Mouse (Mus musculus): ENCODE measurements around the gene Nlrp6. TPM values are rescaled to one million over a fixed set of nuclear protein-coding genes. Genes with fewer than 3 reads are reported as not detected.

The Nlrp6 gene
- polyA plus RNA-seq, 1 experiment, result not detected

DNA sequence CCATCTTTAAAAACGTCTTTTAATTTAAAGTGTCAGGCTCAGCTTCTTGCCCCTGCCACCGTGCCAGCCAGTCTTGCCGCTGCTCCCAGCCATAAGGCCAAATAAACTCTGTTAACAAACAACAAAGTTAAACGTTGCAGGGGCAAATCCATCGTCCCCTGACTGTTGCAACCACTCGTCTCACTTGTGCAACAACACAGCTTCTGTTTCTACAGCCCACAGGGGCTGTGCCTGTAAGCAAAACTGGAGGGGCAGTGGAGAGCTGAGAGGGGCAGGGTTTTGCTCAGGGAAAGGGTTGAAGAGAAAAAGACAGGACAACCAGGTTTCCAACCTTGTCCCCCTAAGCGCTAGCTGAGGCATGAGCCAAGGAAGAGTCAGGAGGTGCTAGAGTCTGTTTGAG, 12.5 kb upstream of the Nlrp6 start:
- Histone ChIP-seq H3K4me3 (ENCODE audit: insufficient read depth, low read length) (no peak overlapping the region), H3K4me1 (ENCODE audit: control insufficient read depth, insufficient read depth, low read length) (no peaks in the 10 kb centered on the region), H3K27ac (ENCODE audit: insufficient read depth, low read length) (no peak overlapping the region)
- TF ChIP-seq POLR2A (IDR thresholded peaks at IDR 0.05; ENCODE audit: low read depth, low read length) (no peak), CTCF (IDR thresholded peaks at IDR 0.05; ENCODE audit: borderline replicate concordance, insufficient read depth, low read length) (no peak)

DNA sequence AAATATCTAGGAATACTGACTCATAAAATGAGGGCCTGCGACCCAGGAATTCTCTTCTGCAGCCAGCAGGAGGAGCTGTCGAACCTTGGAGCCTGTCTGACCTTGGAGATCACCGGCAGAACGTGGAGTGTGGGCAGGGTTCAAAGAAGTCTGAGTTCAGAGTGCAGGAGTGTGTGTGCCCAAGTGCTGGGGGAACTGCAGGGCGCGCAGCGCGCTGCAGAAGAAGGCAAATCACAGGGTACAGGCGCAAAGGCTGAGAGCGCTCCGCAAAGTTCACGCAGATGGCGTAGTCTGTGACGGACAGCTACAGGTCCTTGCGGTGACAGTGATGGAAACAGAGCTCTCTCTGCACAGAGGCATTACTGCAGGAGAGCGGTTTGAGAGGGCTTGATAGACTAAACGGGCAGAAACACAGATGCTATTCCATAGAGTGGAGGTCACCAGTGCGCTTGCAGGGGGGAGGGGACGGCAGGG, 12.0 kb upstream of the Nlrp6 start:
- Histone ChIP-seq H3K4me3 (ENCODE audit: insufficient read depth, low read length) (peak overlapping the region; percentile 33), H3K4me1 (ENCODE audit: control insufficient read depth, insufficient read depth, low read length) (no peaks in the 10 kb centered on the region), H3K27ac (ENCODE audit: insufficient read depth, low read length) (no peak overlapping the region)
- TF ChIP-seq POLR2A (IDR thresholded peaks at IDR 0.05; ENCODE audit: low read depth, low read length), result no peak
- peak; percentile 79 for TF ChIP-seq CTCF (IDR thresholded peaks at IDR 0.05; ENCODE audit: borderline replicate concordance, insufficient read depth, low read length)

DNA sequence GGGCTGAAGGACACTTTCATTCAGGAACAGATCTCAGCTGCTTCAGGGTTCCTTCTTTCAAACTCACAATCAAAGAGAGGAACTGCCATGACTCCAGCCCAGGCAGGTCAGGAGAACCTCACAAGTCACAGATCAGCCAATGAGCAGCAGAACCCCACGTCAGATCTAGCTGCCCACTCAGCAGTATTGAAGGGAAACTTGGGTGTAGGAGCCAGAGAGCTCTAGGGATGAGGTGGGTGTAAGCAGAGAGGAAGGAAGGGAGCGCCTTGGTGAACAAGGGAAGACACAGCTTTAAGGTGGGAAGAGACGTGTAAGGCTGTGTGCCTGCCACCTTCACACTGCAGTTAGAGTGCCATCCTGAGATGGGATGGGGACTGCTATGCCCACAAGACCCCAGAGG, 8.4 kb upstream of the Nlrp6 start:
- TF ChIP-seq CTCF (IDR thresholded peaks at IDR 0.05; ENCODE audit: borderline replicate concordance, insufficient read depth, low read length) (no peak), POLR2A (IDR thresholded peaks at IDR 0.05; ENCODE audit: low read depth, low read length) (no peak)
- no peaks in the 10 kb centered on the region for H3K4me1 ChIP-seq (ENCODE audit: control insufficient read depth, insufficient read depth, low read length)
- no peak overlapping the region for H3K4me3 ChIP-seq (ENCODE audit: insufficient read depth, low read length)
- H3K27ac ChIP-seq (ENCODE audit: insufficient read depth, low read length), result no peak overlapping the region

DNA sequence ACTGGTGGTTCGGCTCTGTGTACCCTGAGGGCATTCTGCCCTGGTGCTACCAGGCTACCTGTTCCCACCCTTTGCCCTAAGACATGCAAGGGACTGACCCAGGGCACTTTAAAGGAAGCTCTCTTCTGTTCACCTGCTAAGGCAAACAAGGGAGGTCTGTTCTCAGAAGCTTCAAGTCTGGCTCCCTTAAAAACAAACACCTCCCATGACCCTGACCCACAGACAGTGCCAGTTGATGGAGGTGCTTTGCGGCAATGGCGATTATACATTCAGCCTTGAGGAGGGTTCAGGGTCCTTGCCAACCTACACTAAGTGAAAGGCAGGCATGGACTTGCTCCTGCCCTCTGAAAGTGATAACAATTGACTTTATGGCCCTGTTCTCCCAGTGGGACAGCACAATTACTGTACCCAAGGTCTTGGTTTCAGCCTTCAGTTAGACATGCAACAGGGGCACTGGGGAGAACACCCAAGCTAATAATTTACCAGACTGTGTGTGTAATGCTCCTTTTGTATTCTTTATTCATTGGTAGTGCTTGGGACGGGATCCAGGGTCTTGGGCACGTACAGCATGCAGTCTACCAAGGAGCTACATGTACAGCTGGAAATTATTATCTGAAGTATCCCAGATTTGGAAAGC, 7.7 kb upstream of the Nlrp6 start:
- Histone ChIP-seq H3K27ac (ENCODE audit: insufficient read depth, low read length) (no peak overlapping the region), H3K4me3 (ENCODE audit: insufficient read depth, low read length) (no peak overlapping the region), H3K4me1 (ENCODE audit: control insufficient read depth, insufficient read depth, low read length) (no peaks in the 10 kb centered on the region)
- TF ChIP-seq CTCF (IDR thresholded peaks at IDR 0.05; ENCODE audit: borderline replicate concordance, insufficient read depth, low read length) (no peak), POLR2A (IDR thresholded peaks at IDR 0.05; ENCODE audit: low read depth, low read length) (no peak)

DNA sequence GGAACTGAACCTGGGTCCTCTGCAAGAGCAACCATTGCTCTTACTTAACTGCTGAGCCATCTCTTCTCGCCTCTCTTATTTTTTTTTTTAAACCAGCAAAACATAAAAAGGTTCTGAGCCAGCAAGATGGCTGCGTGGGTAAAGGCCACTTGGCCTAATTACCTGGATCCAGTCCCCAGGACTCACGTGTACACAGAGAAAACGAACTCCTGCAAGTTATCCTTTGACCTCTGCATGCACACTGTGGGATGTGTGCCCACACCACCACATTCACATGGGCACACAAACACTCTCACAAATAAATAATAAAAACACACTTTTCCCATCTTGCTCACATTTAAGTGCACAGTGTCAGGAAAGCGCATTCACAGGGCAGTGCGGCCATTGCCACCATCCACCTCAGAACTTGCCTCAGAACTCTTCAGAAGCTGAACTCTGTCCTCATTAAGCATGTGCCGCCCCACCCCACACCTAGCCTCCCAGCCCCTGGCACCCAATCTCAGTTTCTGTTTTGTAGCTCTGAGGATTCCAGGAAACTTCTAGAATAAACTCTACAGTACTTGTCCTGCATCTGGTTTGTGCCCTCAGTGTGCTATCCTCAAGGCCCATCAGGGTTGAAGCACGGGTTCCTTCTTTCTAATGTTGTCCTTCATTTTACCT, 6.5 kb upstream of the Nlrp6 start:
- Histone ChIP-seq H3K4me3 (ENCODE audit: insufficient read depth, low read length) (no peak overlapping the region), H3K4me1 (ENCODE audit: control insufficient read depth, insufficient read depth, low read length) (no peaks in the 10 kb centered on the region), H3K27ac (ENCODE audit: insufficient read depth, low read length) (no peak overlapping the region)
- no peak for TF ChIP-seq CTCF (IDR thresholded peaks at IDR 0.05; ENCODE audit: borderline replicate concordance, insufficient read depth, low read length)
- no peak for TF ChIP-seq POLR2A (IDR thresholded peaks at IDR 0.05; ENCODE audit: low read depth, low read length)

DNA sequence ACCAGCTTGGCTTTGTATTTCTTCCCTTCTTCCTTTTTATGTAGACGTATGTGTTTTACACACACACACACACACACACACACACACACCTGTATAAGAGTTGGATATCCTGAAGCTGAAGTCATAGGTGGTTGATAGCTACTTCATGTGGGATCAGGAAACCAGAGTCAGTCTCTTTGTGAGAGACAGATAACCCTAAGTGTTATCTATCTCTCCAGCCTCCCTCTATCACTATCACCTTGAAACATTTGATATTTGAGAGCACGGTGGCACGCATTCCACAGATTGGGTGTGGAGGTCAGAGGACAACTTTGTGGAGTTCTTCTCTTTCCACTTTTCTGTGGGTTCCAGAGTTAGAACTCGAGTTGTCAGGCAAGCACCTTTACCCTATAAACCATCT, 791 bp upstream of the Nlrp6 start:
- H3K4me3 ChIP-seq (ENCODE audit: insufficient read depth, low read length), result no peak overlapping the region
- 0 out of 2 replicates have a peak, but pooled peaks cover 2% of the 10 kb centered on the region for H3K4me1 ChIP-seq (ENCODE audit: control insufficient read depth, insufficient read depth, low read length)
- H3K27ac ChIP-seq (ENCODE audit: insufficient read depth, low read length), result no peak overlapping the region
- TF ChIP-seq CTCF (IDR thresholded peaks at IDR 0.05; ENCODE audit: borderline replicate concordance, insufficient read depth, low read length) (no peak), POLR2A (IDR thresholded peaks at IDR 0.05; ENCODE audit: low read depth, low read length) (no peak)

DNA sequence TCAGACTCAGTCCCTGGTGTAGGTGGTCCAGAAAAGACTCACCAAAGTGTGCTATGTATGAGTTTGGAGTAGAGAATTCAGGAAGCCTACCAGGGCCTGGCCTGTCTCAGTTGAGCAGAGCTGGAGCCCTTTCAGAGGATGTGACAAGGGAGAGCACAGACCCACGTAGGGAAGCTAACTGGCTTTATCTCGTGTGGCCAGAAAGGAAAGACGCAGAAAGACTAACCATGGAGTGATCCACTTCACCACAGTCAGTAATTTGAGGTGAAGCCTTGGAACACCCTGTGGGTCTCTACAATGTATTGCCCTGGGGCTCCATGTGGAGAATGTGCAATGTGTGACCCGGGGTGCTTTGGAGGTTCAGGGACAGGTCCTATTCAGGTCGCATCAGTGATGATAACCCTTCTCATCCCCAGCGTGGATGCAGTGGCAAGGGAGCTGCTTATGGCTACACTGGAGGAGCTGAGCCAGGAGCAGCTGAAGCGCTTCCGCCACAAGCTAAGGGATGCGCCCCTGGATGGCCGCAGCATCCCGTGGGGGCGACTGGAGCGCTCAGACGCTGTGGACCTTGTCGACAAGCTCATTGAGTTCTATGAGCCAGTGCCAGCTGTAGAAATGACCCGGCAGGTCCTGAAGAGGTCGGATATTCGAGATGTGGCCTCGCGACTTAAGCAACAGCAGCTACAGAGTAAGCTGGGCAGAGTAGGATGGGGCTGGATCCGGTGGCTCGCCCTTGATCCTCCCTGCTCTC, 698 bp downstream of the Nlrp6 start:
- Histone ChIP-seq H3K4me1 (ENCODE audit: control insufficient read depth, insufficient read depth, low read length) (0 out of 2 replicates have a peak, but pooled peaks cover 2% of the 10 kb centered on the region), H3K4me3 (ENCODE audit: insufficient read depth, low read length) (no peak overlapping the region), H3K27ac (ENCODE audit: insufficient read depth, low read length) (no peak overlapping the region)
- TF ChIP-seq CTCF (IDR thresholded peaks at IDR 0.05; ENCODE audit: borderline replicate concordance, insufficient read depth, low read length) (no peak), POLR2A (IDR thresholded peaks at IDR 0.05; ENCODE audit: low read depth, low read length) (no peak)

DNA sequence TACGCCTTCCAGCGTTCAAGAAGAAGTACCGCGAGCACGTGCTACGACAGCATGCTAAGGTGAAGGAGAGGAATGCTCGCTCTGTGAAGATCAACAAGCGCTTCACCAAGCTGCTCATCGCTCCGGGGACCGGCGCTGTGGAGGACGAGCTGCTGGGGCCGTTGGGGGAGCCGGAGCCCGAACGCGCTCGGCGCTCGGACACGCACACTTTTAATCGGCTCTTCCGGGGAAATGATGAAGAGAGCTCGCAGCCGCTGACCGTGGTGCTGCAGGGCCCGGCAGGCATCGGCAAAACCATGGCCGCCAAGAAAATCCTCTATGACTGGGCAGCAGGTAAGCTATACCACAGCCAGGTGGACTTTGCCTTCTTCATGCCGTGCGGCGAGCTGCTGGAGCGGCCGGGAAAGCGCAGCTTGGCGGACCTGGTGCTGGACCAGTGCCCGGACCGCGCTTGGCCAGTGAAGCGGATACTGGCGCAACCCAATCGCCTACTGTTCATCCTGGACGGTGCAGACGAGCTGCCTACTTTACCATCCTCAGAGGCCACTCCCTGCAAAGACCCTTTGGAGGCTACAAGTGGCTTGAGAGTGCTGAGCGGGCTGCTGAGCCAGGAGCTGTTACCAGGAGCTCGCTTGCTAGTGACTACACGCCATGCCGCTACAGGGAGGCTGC, 1.8 kb downstream of the Nlrp6 start:
- H3K27ac ChIP-seq (ENCODE audit: insufficient read depth, low read length), result no peak overlapping the region
- no peak for TF ChIP-seq POLR2A (IDR thresholded peaks at IDR 0.05; ENCODE audit: low read depth, low read length)
- no peak for TF ChIP-seq CTCF (IDR thresholded peaks at IDR 0.05; ENCODE audit: borderline replicate concordance, insufficient read depth, low read length)
- 0 out of 2 replicates have a peak, but pooled peaks cover 2% of the 10 kb centered on the region for H3K4me1 ChIP-seq (ENCODE audit: control insufficient read depth, insufficient read depth, low read length)
- H3K4me3 ChIP-seq (ENCODE audit: insufficient read depth, low read length), result peak overlapping the region; percentile 10

DNA sequence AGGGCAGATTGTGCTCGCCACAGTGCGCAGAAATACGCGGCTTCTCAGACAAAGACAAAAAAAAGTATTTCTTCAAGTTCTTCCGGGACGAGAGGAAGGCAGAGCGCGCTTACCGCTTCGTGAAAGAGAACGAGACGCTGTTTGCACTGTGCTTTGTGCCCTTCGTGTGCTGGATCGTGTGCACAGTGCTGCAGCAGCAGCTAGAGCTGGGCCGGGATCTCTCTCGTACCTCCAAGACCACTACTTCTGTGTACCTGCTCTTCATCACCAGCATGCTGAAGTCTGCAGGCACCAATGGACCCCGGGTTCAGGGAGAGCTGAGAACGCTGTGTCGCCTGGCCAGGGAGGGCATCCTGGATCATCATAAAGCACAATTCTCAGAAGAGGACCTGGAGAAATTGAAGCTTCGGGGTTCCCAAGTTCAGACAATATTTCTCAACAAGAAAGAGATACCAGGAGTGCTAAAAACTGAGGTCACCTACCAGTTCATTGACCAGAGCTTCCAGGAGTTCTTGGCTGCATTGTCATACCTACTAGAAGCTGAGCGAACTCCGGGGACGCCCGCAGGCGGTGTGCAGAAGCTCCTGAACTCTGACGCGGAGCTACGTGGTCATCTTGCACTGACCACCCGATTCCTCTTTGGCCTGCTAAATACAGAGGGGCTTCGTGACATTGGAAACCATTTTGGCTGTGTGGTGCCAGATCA, 2.5 kb downstream of the Nlrp6 start:
- no peak overlapping the region for H3K4me3 ChIP-seq (ENCODE audit: insufficient read depth, low read length)
- 0 out of 2 replicates have a peak, but pooled peaks cover 2% of the 10 kb centered on the region for H3K4me1 ChIP-seq (ENCODE audit: control insufficient read depth, insufficient read depth, low read length)
- TF ChIP-seq CTCF (IDR thresholded peaks at IDR 0.05; ENCODE audit: borderline replicate concordance, insufficient read depth, low read length) (no peak), POLR2A (IDR thresholded peaks at IDR 0.05; ENCODE audit: low read depth, low read length) (no peak)
- no peak overlapping the region for H3K27ac ChIP-seq (ENCODE audit: insufficient read depth, low read length)

All from embryonic fibroblast, embryonic 13.5 days (primary cell).